In genomic region chr2:25278928-25279882, GRCm38 (mm10) we compare ENCODE assay signal across 10 mouse cellular contexts. TPM values are rescaled to one million over a fixed set of nuclear protein-coding genes. Genes with fewer than 3 reads are reported as not detected.
DNase-seq lines count a peak whose midpoint lies in the region; ATAC-seq and TF ChIP-seq lines count a peak whose summit lies in the region.
"Had no signal": no experiment of that assay in that cellular context is flagged by ENCODE, and none has a peak within 500 bp of the region (broad histone marks: within the 10 kb centered on the region; RNA-seq: fewer than 3 reads in every experiment).

No protein-coding gene starts in this region.

- no peaks in the 10 kb centered on the region for H3K27me3 ChIP-seq in embryonic facial prominence, embryonic 11.5 days (ENCODE audit: control insufficient read depth, insufficient read depth, low read length)
- H3K27me3 ChIP-seq in limb, embryonic 11.5 days (ENCODE audit: control insufficient read depth, insufficient read depth, low read length) = no peaks in the 10 kb centered on the region
- no peaks in the 10 kb centered on the region for H3K27me3 ChIP-seq in midbrain, embryonic 13.5 days
- no peaks in the 10 kb centered on the region for H3K27me3 ChIP-seq in stomach, embryonic 16.5 days (ENCODE audit: control insufficient read depth, insufficient read depth, low read length)
- H3K27me3 ChIP-seq: embryonic facial prominence, embryonic 13.5 days; midbrain, embryonic 12.5 days had no signal

- no peak overlapping the region for H3K9ac ChIP-seq in embryonic facial prominence, embryonic 11.5 days (replicated peaks; ENCODE audit: low read length)
- no peak overlapping the region for H3K9ac ChIP-seq in limb, embryonic 11.5 days (ENCODE audit: low read length)
- H3K9ac ChIP-seq in midbrain, embryonic 13.5 days (replicated peaks) = no peak overlapping the region
- no peak overlapping the region for H3K9ac ChIP-seq in stomach, embryonic 16.5 days (ENCODE audit: low read length)
- H3K9ac ChIP-seq: embryonic facial prominence, embryonic 13.5 days; midbrain, embryonic 12.5 days had no signal

- TF ChIP-seq CTCF in bone marrow, adult 2 months (IDR thresholded peaks at IDR 0.05; ENCODE audit: control insufficient read depth, insufficient read depth, low read length) = peak; percentile 77

- H3K36me3 ChIP-seq in embryonic facial prominence, embryonic 11.5 days (replicated peaks; ENCODE audit: control insufficient read depth, insufficient read depth, low read depth, low read length) = peaks cover 25% of the 10 kb centered on the region
- peaks cover 43% of the 10 kb centered on the region for H3K36me3 ChIP-seq in limb, embryonic 11.5 days (ENCODE audit: control insufficient read depth, insufficient read depth, low read length)
- peaks cover 95% of the 10 kb centered on the region for H3K36me3 ChIP-seq in midbrain, embryonic 13.5 days
- peaks cover 36% of the 10 kb centered on the region for H3K36me3 ChIP-seq in stomach, embryonic 16.5 days (ENCODE audit: control insufficient read depth, insufficient read depth, low read length)

- H3K4me1 ChIP-seq in bone marrow, adult 2 months (ENCODE audit: control insufficient read depth, insufficient read depth, low read length) = no peaks in the 10 kb centered on the region
- no peaks in the 10 kb centered on the region for H3K4me1 ChIP-seq in embryonic facial prominence, embryonic 11.5 days (ENCODE audit: control insufficient read depth, insufficient read depth, low read length)
- no peaks in the 10 kb centered on the region for H3K4me1 ChIP-seq in limb, embryonic 11.5 days (ENCODE audit: control insufficient read depth, insufficient read depth, low read length)
- H3K4me1 ChIP-seq in midbrain, embryonic 13.5 days (replicated peaks) = peaks cover 11% of the 10 kb centered on the region
- H3K4me1 ChIP-seq in stomach, embryonic 16.5 days (ENCODE audit: control insufficient read depth, insufficient read depth, low read length) = peaks cover 1% of the 10 kb centered on the region; the same call in 1 of the 2 replicates
- H3K4me1 ChIP-seq: embryonic facial prominence, embryonic 13.5 days; midbrain, embryonic 12.5 days had no signal

- ATAC-seq in embryonic facial prominence, embryonic 11.5 days (replicated peaks; ENCODE audit: insufficient number of reproducible peaks, low FRiP score, low TSS enrichment, low read depth) = no peak
- ATAC-seq in hematopoietic stem cell, adult 5-6 weeks (replicated peaks in 1 of 2; ENCODE audit: insufficient read depth in 1 of 2, low FRiP score in 2 of 2, low TSS enrichment in 1 of 2, low read depth in 1 of 2, poor library complexity in 2 of 2, severe bottlenecking in 2 of 2) = peak; percentile 86 to 89
- ATAC-seq in limb, embryonic 11.5 days (ENCODE audit: insufficient number of reproducible peaks, low FRiP score, low TSS enrichment, low read depth) = no peak
- ATAC-seq in midbrain, embryonic 13.5 days = peak; percentile 66; the same call in 1 of the 2 replicates
- ATAC-seq in stomach, embryonic 16.5 days (ENCODE audit: insufficient read depth, low FRiP score) = peak; percentile 59; the same call in 1 of the 2 replicates

- no peak overlapping the region for H3K27ac ChIP-seq in bone marrow, adult 2 months (ENCODE audit: control insufficient read depth, insufficient read depth, low read depth, low read length, poor library complexity)
- no peak overlapping the region for H3K27ac ChIP-seq in embryonic facial prominence, embryonic 11.5 days (replicated peaks; ENCODE audit: low read depth, low read length)
- no peak overlapping the region for H3K27ac ChIP-seq in limb, embryonic 11.5 days (replicated peaks; ENCODE audit: low read depth, low read length)
- no peak overlapping the region for H3K27ac ChIP-seq in midbrain, embryonic 13.5 days
- no peak overlapping the region for H3K27ac ChIP-seq in stomach, embryonic 16.5 days (ENCODE audit: low read length)
- H3K27ac ChIP-seq: embryonic facial prominence, embryonic 13.5 days; midbrain, embryonic 12.5 days had no signal

- peak; percentile 73 to 79 for DNase-seq in left cerebral cortex, adult 18-20 months (ENCODE audit: low spot score in 2 of 2)
- DNase-seq in left cerebral cortex, adult 8-10 months (ENCODE audit: low spot score in 2 of 2) = no peak
- DNase-seq in embryonic facial prominence, embryonic 11.5 days (ENCODE audit: low spot score) = peak; percentile 88
- peak; percentile 87 for DNase-seq in limb, embryonic 11.5 days (ENCODE audit: low spot score)

- H3K4me2 ChIP-seq in embryonic facial prominence, embryonic 11.5 days (ENCODE audit: low read depth, low read length) = no peak overlapping the region
- no peak overlapping the region for H3K4me2 ChIP-seq in limb, embryonic 11.5 days (ENCODE audit: low read depth, severe bottlenecking)
- no peak overlapping the region for H3K4me2 ChIP-seq in midbrain, embryonic 13.5 days (replicated peaks)
- no peak overlapping the region for H3K4me2 ChIP-seq in stomach, embryonic 16.5 days (ENCODE audit: low read depth, low read length)
- H3K4me2 ChIP-seq: embryonic facial prominence, embryonic 13.5 days; midbrain, embryonic 12.5 days had no signal

- TF ChIP-seq POLR2A in bone marrow, adult 2 months (IDR thresholded peaks at IDR 0.05; ENCODE audit: borderline replicate concordance, control insufficient read depth, low read depth, low read length) = no peak

- H3K4me3 ChIP-seq in bone marrow, adult 2 months (replicated peaks; ENCODE audit: control insufficient read depth, low read depth, low read length) = no peak overlapping the region
- H3K4me3 ChIP-seq in embryonic facial prominence, embryonic 11.5 days (ENCODE audit: low read depth, low read length) = no peak overlapping the region
- H3K4me3 ChIP-seq in limb, embryonic 11.5 days (ENCODE audit: low read depth, low read length) = no peak overlapping the region
- no peak overlapping the region for H3K4me3 ChIP-seq in midbrain, embryonic 13.5 days (replicated peaks)
- H3K4me3 ChIP-seq in stomach, embryonic 16.5 days (replicated peaks; ENCODE audit: low read length) = no peak overlapping the region
- H3K4me3 ChIP-seq: embryonic facial prominence, embryonic 13.5 days; midbrain, embryonic 12.5 days had no signal

- 64% methylated on average over 13 of the region's 13 CpGs for WGBS in bone marrow, adult 2 months
- WGBS in embryonic facial prominence, embryonic 11.5 days = 65% methylated on average over 13 of the region's 13 CpGs
- 63% methylated on average over 13 of the region's 13 CpGs for WGBS in limb, embryonic 11.5 days
- 60% methylated on average over 13 of the region's 13 CpGs for WGBS in midbrain, embryonic 13.5 days
- 58% methylated on average over 13 of the region's 13 CpGs for WGBS in stomach, embryonic 16.5 days

- H3K9me3 ChIP-seq in embryonic facial prominence, embryonic 11.5 days (replicated peaks; ENCODE audit: control insufficient read depth, low read length) = no peaks in the 10 kb centered on the region
- no peaks in the 10 kb centered on the region for H3K9me3 ChIP-seq in limb, embryonic 11.5 days (ENCODE audit: control insufficient read depth, low read length)
- no peaks in the 10 kb centered on the region for H3K9me3 ChIP-seq in midbrain, embryonic 13.5 days
- H3K9me3 ChIP-seq in stomach, embryonic 16.5 days (replicated peaks; ENCODE audit: control insufficient read depth, low read length) = no peaks in the 10 kb centered on the region
- H3K9me3 ChIP-seq: embryonic facial prominence, embryonic 13.5 days; midbrain, embryonic 12.5 days had no signal

RNA-seq across cellular contexts. Expression of gene Anapc2, which starts 6.9 kb away (rescaled TPM):
- 10 to 100 TPM; 87.1 to 87.2 TPM for total RNA-seq in left cerebral cortex, adult 18-20 months (2021)
- total RNA-seq in left cerebral cortex, adult 8-10 months (2022) = 100 to 1,000 TPM in 2 of 4 experiments, 10 to 100 TPM in 2; 88.6 to 111 (median 96.9) TPM
- 20.1 and 34.3 TPM in 2 replicates for polyA plus RNA-seq in bone marrow, adult 2 months (2011; ENCODE audit: insufficient read depth, insufficient read length, low replicate concordance, missing spikeins)
- polyA plus RNA-seq in embryonic facial prominence, embryonic 11.5 days (2014; fragmentation: Nextera tagmentation; extraction: Ambion mirVana) = 111 and 113 TPM in 2 replicates
- total RNA-seq in hematopoietic stem cell, adult 5-6 weeks (2017) = 39.0 and 46.9 TPM in 2 replicates
- 118 and 120 TPM in 2 replicates for polyA plus RNA-seq in limb, embryonic 11.5 days (2014; fragmentation: Nextera tagmentation; extraction: Ambion mirVana)
- polyA plus RNA-seq in midbrain, embryonic 13.5 days (2015; fragmentation: Nextera tagmentation; extraction: Ambion mirVana) = 147 and 149 TPM in 2 replicates
- polyA plus RNA-seq in stomach, embryonic 16.5 days (2015; fragmentation: Nextera tagmentation; extraction: Ambion mirVana) = 123 and 134 TPM in 2 replicates

RNA-seq across cellular contexts. Expression of gene Ssna1, which starts 7.0 kb away (rescaled TPM):
- total RNA-seq in left cerebral cortex, adult 18-20 months (2021) = 10 to 100 TPM; 57.6 to 70.5 TPM
- total RNA-seq in left cerebral cortex, adult 8-10 months (2022) = 10 to 100 TPM; 57.5 to 67.8 (median 62.1) TPM
- 48.8 and 65.8 TPM in 2 replicates for polyA plus RNA-seq in bone marrow, adult 2 months (2011; ENCODE audit: insufficient read depth, insufficient read length, low replicate concordance, missing spikeins)
- 253 and 254 TPM in 2 replicates for polyA plus RNA-seq in embryonic facial prominence, embryonic 11.5 days (2014; fragmentation: Nextera tagmentation; extraction: Ambion mirVana)
- total RNA-seq in hematopoietic stem cell, adult 5-6 weeks (2017) = 46.4 and 82.9 TPM in 2 replicates
- 237 and 242 TPM in 2 replicates for polyA plus RNA-seq in limb, embryonic 11.5 days (2014; fragmentation: Nextera tagmentation; extraction: Ambion mirVana)
- 205 and 216 TPM in 2 replicates for polyA plus RNA-seq in midbrain, embryonic 13.5 days (2015; fragmentation: Nextera tagmentation; extraction: Ambion mirVana)
- polyA plus RNA-seq in stomach, embryonic 16.5 days (2015; fragmentation: Nextera tagmentation; extraction: Ambion mirVana) = 199 TPM in 2 replicates

RNA-seq across cellular contexts. Expression of gene Tmem210, which starts 8.7 kb away (rescaled TPM):
- not detected for total RNA-seq in left cerebral cortex, adult 18-20 months (2021)
- total RNA-seq in left cerebral cortex, adult 8-10 months (2022) = not detected
- polyA plus RNA-seq in bone marrow, adult 2 months (2011; ENCODE audit: insufficient read depth, insufficient read length, low replicate concordance, missing spikeins) = not detected in 2 replicates
- polyA plus RNA-seq in embryonic facial prominence, embryonic 11.5 days (2014; fragmentation: Nextera tagmentation; extraction: Ambion mirVana) = not detected in 2 replicates
- total RNA-seq in hematopoietic stem cell, adult 5-6 weeks (2017) = not detected in 2 replicates
- not detected in 2 replicates for polyA plus RNA-seq in limb, embryonic 11.5 days (2014; fragmentation: Nextera tagmentation; extraction: Ambion mirVana)
- polyA plus RNA-seq in midbrain, embryonic 13.5 days (2015; fragmentation: Nextera tagmentation; extraction: Ambion mirVana) = not detected in 2 replicates
- not detected in 2 replicates for polyA plus RNA-seq in stomach, embryonic 16.5 days (2015; fragmentation: Nextera tagmentation; extraction: Ambion mirVana)
- polyA plus RNA-seq: embryonic facial prominence, embryonic 13.5 days; midbrain, embryonic 12.5 days had no signal

RNA-seq across cellular contexts. Expression of gene Lrrc26, which starts 10.5 kb away (rescaled TPM):
- not detected for total RNA-seq in left cerebral cortex, adult 18-20 months (2021)
- total RNA-seq in left cerebral cortex, adult 8-10 months (2022) = not detected
- polyA plus RNA-seq in bone marrow, adult 2 months (2011; ENCODE audit: insufficient read depth, insufficient read length, low replicate concordance, missing spikeins) = not detected in 2 replicates
- not detected in 2 replicates for polyA plus RNA-seq in embryonic facial prominence, embryonic 11.5 days (2014; fragmentation: Nextera tagmentation; extraction: Ambion mirVana)
- total RNA-seq in hematopoietic stem cell, adult 5-6 weeks (2017) = not detected in 2 replicates
- not detected in 2 replicates for polyA plus RNA-seq in limb, embryonic 11.5 days (2014; fragmentation: Nextera tagmentation; extraction: Ambion mirVana)
- 0.27 TPM in 1 of 2 replicates, not detected in the other for polyA plus RNA-seq in midbrain, embryonic 13.5 days (2015; fragmentation: Nextera tagmentation; extraction: Ambion mirVana)
- polyA plus RNA-seq in stomach, embryonic 16.5 days (2015; fragmentation: Nextera tagmentation; extraction: Ambion mirVana) = 14.3 and 20.3 TPM in 2 replicates
- polyA plus RNA-seq: midbrain, embryonic 12.5 days had no signal

RNA-seq across cellular contexts. Expression of gene Tprn, which starts 16.8 kb away (rescaled TPM):
- total RNA-seq in left cerebral cortex, adult 18-20 months (2021) = 10 to 100 TPM; 13.7 to 17.9 TPM
- total RNA-seq in left cerebral cortex, adult 8-10 months (2022) = 10 to 100 TPM; 26.5 to 30.6 (median 28.6) TPM
- polyA plus RNA-seq in bone marrow, adult 2 months (2011; ENCODE audit: insufficient read depth, insufficient read length, low replicate concordance, missing spikeins) = 1.4 and 17.5 TPM in 2 replicates
- 4.3 and 4.9 TPM in 2 replicates for polyA plus RNA-seq in embryonic facial prominence, embryonic 11.5 days (2014; fragmentation: Nextera tagmentation; extraction: Ambion mirVana)
- total RNA-seq in hematopoietic stem cell, adult 5-6 weeks (2017) = 8.2 and 10.6 TPM in 2 replicates
- 5.6 and 5.7 TPM in 2 replicates for polyA plus RNA-seq in limb, embryonic 11.5 days (2014; fragmentation: Nextera tagmentation; extraction: Ambion mirVana)
- 11.4 and 13.3 TPM in 2 replicates for polyA plus RNA-seq in midbrain, embryonic 13.5 days (2015; fragmentation: Nextera tagmentation; extraction: Ambion mirVana)
- polyA plus RNA-seq in stomach, embryonic 16.5 days (2015; fragmentation: Nextera tagmentation; extraction: Ambion mirVana) = 17.9 and 19.0 TPM in 2 replicates

Comparison
In these comparisons a context has a peak if more than half of its experiments do, and no peak if none do; other contexts are left out.
1. DNase-seq: peak in left cerebral cortex, adult 18-20 months (2 of 2), embryonic facial prominence, embryonic 11.5 days (single experiment) and limb, embryonic 11.5 days (single experiment); none in left cerebral cortex, adult 8-10 months (0 of 2).
2. ATAC-seq: peak in hematopoietic stem cell, adult 5-6 weeks (2 of 2), midbrain, embryonic 13.5 days (single experiment) and stomach, embryonic 16.5 days (single experiment); none in embryonic facial prominence, embryonic 11.5 days (single experiment) and limb, embryonic 11.5 days (single experiment).